Mouse (Mus musculus) spleen, adult 2 months (tissue): ENCODE measurements around the gene Selp.

Experiments used
- CTCF ChIP-seq: fragments of 200-500 bp; IDR thresholded peaks from 2 replicates; pipeline ENCODE4 v1.5.1; 2011; ENCODE audit warnings: mild to moderate bottlenecking, inconsistent platforms; ENCODE audit not compliant: insufficient read depth, insufficient read length, insufficient replicate concordance; ENCODE audit errors: extremely low read depth
- POLR2A ChIP-seq: fragments of 200-500 bp; IDR thresholded peaks from 2 replicates; pipeline ENCODE4 v1.6.1; 2011; ENCODE audit warnings: low read depth, low read length, inconsistent platforms

DNA sequence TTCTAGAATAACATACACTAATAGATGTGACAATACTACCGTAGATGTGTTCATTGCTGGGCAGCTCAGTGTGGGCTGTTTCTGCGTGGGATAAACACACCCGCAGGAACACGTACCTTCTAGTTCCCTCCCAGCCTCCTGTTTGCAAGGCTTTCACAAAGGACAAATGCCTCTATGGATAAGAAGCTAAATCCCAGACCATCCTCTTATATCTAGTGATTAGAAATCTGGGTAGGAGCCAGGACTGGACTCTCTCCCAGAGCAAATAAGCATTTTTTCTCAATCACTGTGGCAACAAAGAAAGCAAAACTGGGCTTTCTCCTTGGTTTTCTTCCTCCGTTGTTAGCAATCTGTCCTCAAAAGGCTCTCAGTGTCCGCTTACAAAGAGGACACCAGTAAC, 63.4 kb downstream of the Selp start:
- TF ChIP-seq CTCF (no peak), POLR2A (no peak)
